Mouse (Mus musculus) liver, embryonic 14.5 days (tissue): ENCODE data around the gene Sgpl1. TPM values are rescaled to one million over a fixed set of nuclear protein-coding genes. Genes with fewer than 3 reads are reported as not detected.

Experiments used
- ATAC-seq: fragments of 200-750 bp; cut with Nextera tagmentation; 2 replicates; pipeline ENCODE4 v1.8.0; 2017; ENCODE audit warnings: moderate number of reproducible peaks, mild to moderate bottlenecking, moderate library complexity; ENCODE audit not compliant: insufficient read depth
- DNase-seq, 3 experiments: peaks; one replicate each; pipeline ENCODE4 v3.0.0-alpha.2; 2012 to 2013; ENCODE audit warnings: low read depth in 3 of 3, low spot score in 3 of 3
- H3K27ac ChIP-seq: fragments of 300-500 bp; sonication (generic); 2 replicates; pipeline ENCODE4 v1.5.1; 2014; ENCODE audit warnings: moderate library complexity, mild to moderate bottlenecking, control low read depth, inconsistent platforms
- H3K27me3 ChIP-seq: fragments of 300-500 bp; sonication (generic); 2 replicates; pipeline ENCODE4 v1.6.1; 2014; ENCODE audit warnings: mild to moderate bottlenecking, low read length, moderate library complexity; ENCODE audit not compliant: control insufficient read depth, insufficient read depth
- H3K36me3 ChIP-seq: fragments of 300-500 bp; sonication (generic); replicated peaks from 2 replicates; pipeline ENCODE4 v1.6.1; 2014; ENCODE audit warnings: low read depth; ENCODE audit not compliant: control insufficient read depth, insufficient read depth
- H3K4me1 ChIP-seq, 2 experiments: fragments of 200-500 bp in 1 of 2; fragments of 300-500 bp in 1 of 2; sonication (generic) in 1 of 2; replicated peaks; 2 replicates each; pipeline ENCODE4 v1.6.1; 2012 to 2014; ENCODE audit warnings: antibody characterized with exemption in 1 of 2, inconsistent platforms in 1 of 2, low read length in 1 of 2; ENCODE audit not compliant: control insufficient read depth in 2 of 2, insufficient read depth in 2 of 2
- H3K4me2 ChIP-seq: fragments of 300-500 bp; sonication (generic); 2 replicates; pipeline ENCODE4 v1.6.1; 2014; ENCODE audit warnings: low read depth, mild to moderate bottlenecking, control low read depth, moderate library complexity
- H3K4me3 ChIP-seq, 2 experiments: fragments of 200-500 bp in 1 of 2; fragments of 300-500 bp in 1 of 2; sonication (generic) in 1 of 2; 2 replicates each; pipeline ENCODE4 v1.5.1; 2012 to 2014; ENCODE audit warnings: low read depth in 2 of 2, low read length in 2 of 2, mild to moderate bottlenecking in 2 of 2, control low read depth in 1 of 2, inconsistent platforms in 1 of 2, moderate library complexity in 1 of 2; ENCODE audit not compliant: insufficient read depth in 1 of 2
- H3K9ac ChIP-seq: fragments of 300-500 bp; sonication (generic); replicated peaks from 2 replicates; pipeline ENCODE4 v1.6.1; 2014; ENCODE audit warnings: mild to moderate bottlenecking, control low read depth, moderate library complexity
- H3K9me3 ChIP-seq: fragments of 300-500 bp; sonication (generic); 2 replicates; pipeline ENCODE4 v1.6.1; 2016; ENCODE audit warnings: low read length, mixed read lengths; ENCODE audit not compliant: control insufficient read depth
- CTCF ChIP-seq: IDR thresholded peaks from 2 replicates; pipeline ENCODE4 v1.5.1; 2016; ENCODE audit warnings: antibody characterized with exemption, low read depth, control low read depth
- EP300 ChIP-seq: IDR thresholded peaks from 2 replicates; pipeline ENCODE4 v1.6.1; 2016; ENCODE audit warnings: antibody characterized with exemption, low read depth
- WGBS: fragments of 180-500 bp; shearing (Covaris S2); extraction: QIAGEN DNeasy Blood & Tissue Kit; methylation state at CpG from one replicate; pipeline ENCODE4 v1.1.7; 2014; ENCODE audit not compliant: insufficient replicate concordance; 5-methylcytosine and 5-hydroxymethylcytosine counted together
- polyA plus RNA-seq, 2 experiments: library from polyadenylated mRNA; depleted of rRNA in 1 of 2; stranded (reverse) in 1 of 2; unstranded in 1 of 2; fragments of >200 nt; fragmentation: Nextera tagmentation in 1 of 2; extraction: Ambion mirVana in 1 of 2; gene quantifications; 2 replicates each; pipeline versions ENCODE4 v1.2.1 to v1.2.3; 2012 to 2014

The Sgpl1 gene
- polyA plus RNA-seq, 2 experiments: 10.7 to 16.6 TPM

GRCm38 (mm10) chr10:61135226-61135839 is 12.2 kb downstream of the Sgpl1 start:
- Histone ChIP-seq H3K9me3 (no peaks in the 10 kb centered on the region), H3K27me3 (no peaks in the 10 kb centered on the region), H3K9ac (no peak overlapping the region), H3K4me2 (no peak overlapping the region), H3K27ac (no peak overlapping the region), H3K4me3 (no peak overlapping the region), H3K4me1 (no peaks in the 10 kb centered on the region; a peak in 1 of 4 replicates), H3K36me3 (no peaks in the 10 kb centered on the region)
- no peak for DNase-seq
- no peak for ATAC-seq
- 33% methylated on average over 3 of the region's 3 CpGs for WGBS
- TF ChIP-seq CTCF: no peak
- no peak for TF ChIP-seq EP300

GRCm38 (mm10) chr10:61134041-61134440 is 13.5 kb downstream of the Sgpl1 start:
- WGBS: 59% methylated on average over 4 of the region's 4 CpGs
- no peak for DNase-seq
- Histone ChIP-seq H3K36me3 (no peaks in the 10 kb centered on the region), H3K4me1 (peaks cover 2% of the 10 kb centered on the region in 2 experiments), H3K27ac (no peak overlapping the region), H3K9ac (no peak overlapping the region), H3K4me3 (no peak overlapping the region), H3K4me2 (no peak overlapping the region), H3K27me3 (no peaks in the 10 kb centered on the region), H3K9me3 (no peaks in the 10 kb centered on the region)
- no peak for TF ChIP-seq CTCF
- no peak for ATAC-seq

GRCm38 (mm10) chr10:61130959-61131358 is 16.5 kb downstream of the Sgpl1 start:
- Histone ChIP-seq H3K9me3 (no peaks in the 10 kb centered on the region), H3K9ac (no peak overlapping the region), H3K27me3 (no peaks in the 10 kb centered on the region), H3K4me2 (no peak overlapping the region), H3K4me1 (peaks cover 10 to 16% of the 10 kb centered on the region in 2 experiments), H3K27ac (no peak overlapping the region), H3K36me3 (no peaks in the 10 kb centered on the region), H3K4me3 (no peak overlapping the region)
- ATAC-seq (no peak), DNase-seq (no peak)
- no peak for TF ChIP-seq EP300
- TF ChIP-seq CTCF: no peak
- 68% methylated on average over 3 of the region's 3 CpGs for WGBS

- Histone ChIP-seq H3K4me2 (peak overlapping the region; percentile 6; the same call in 1 of the 2 replicates), H3K4me3 (no peak overlapping the region), H3K9me3 (no peaks in the 10 kb centered on the region), H3K36me3 (no peaks in the 10 kb centered on the region), H3K27me3 (no peaks in the 10 kb centered on the region), H3K9ac (no peak overlapping the region; the same call in 1 of the 2 replicates), H3K4me1 (peaks cover 21 to 35% of the 10 kb centered on the region in 2 experiments), H3K27ac (peak overlapping the region; percentile 48; the same call in 1 of the 2 replicates)
- peak; percentile 51; the same call in 1 of the 2 replicates for ATAC-seq
- DNase-seq: no peak
- TF ChIP-seq CTCF: no peak
- TF ChIP-seq EP300: no peak
- 45% methylated on average over 1 of the region's 1 CpGs for WGBS
Observed at GRCm38 (mm10) chr10:61128701-61129365, 18.7 kb downstream of the Sgpl1 start.

GRCm38 (mm10) chr10:61124462-61124861 is 23.0 kb downstream of the Sgpl1 start:
- H3K27me3 ChIP-seq: no peaks in the 10 kb centered on the region
- 25% methylated on average over 2 of the region's 2 CpGs for WGBS
- H3K36me3 ChIP-seq: no peaks in the 10 kb centered on the region
- no peak for ATAC-seq
- H3K9me3 ChIP-seq: no peaks in the 10 kb centered on the region
- H3K4me2 ChIP-seq: peak overlapping the region; percentile 71
- peak; percentile 67 for TF ChIP-seq EP300
- TF ChIP-seq CTCF: no peak
- peak overlapping the region in 1 of 2 experiments; percentile 20; a peak in 1 of 4 replicates for H3K4me3 ChIP-seq
- DNase-seq: peak in 2 of 3 experiments; percentile 35 to 43
- peaks cover 40 to 49% of the 10 kb centered on the region in 2 experiments for H3K4me1 ChIP-seq
- H3K27ac ChIP-seq: peak overlapping the region; percentile 96
- H3K9ac ChIP-seq: 0 out of 2 replicates have a peak overlapping the region, but pooled peaks have one; percentile 38
